Mouse (Mus musculus): ENCODE results near the gene Mark2.

Gene Mark2

DNA sequence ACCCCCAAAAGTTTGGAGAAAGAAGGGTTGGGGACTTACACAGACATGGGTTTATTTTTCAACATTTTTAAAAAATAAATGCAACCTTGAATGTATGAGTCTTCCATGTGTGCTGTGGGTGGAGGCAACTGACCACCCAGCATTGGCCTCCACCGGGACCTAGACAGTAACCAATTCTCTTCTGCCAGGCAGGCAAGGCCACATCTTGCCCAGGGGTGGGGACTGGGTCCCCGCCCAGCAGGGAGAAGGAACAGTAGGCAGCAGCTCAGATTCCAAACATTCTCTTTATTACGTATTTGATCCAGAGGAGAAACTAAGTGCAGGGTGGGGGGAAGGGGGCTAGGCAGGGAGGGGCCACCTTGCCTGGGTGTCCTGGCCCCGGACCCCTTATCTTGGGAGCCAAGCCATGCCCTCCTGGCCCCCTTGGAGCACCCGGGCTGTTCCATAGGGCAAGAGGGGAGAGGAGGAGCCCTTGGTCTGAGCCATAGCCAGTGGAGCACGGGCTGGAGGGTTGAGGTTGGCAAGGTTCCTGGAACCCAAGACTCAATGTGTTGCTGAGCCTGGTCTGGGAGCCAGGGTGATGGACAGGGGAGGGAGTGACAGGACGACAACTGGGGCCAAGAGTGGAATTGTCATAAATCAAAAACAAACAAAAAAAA, 66.4 kb downstream of the Mark2 start:
- in situ Hi-C loops (cut with MboI; ENCODE audit: low pct_unique_long_range_greater_than_20kb in 1 of 2, low sequenced_read_pairs in 2 of 2, unreplicated experiment in 1 of 2): no loop called here

DNA sequence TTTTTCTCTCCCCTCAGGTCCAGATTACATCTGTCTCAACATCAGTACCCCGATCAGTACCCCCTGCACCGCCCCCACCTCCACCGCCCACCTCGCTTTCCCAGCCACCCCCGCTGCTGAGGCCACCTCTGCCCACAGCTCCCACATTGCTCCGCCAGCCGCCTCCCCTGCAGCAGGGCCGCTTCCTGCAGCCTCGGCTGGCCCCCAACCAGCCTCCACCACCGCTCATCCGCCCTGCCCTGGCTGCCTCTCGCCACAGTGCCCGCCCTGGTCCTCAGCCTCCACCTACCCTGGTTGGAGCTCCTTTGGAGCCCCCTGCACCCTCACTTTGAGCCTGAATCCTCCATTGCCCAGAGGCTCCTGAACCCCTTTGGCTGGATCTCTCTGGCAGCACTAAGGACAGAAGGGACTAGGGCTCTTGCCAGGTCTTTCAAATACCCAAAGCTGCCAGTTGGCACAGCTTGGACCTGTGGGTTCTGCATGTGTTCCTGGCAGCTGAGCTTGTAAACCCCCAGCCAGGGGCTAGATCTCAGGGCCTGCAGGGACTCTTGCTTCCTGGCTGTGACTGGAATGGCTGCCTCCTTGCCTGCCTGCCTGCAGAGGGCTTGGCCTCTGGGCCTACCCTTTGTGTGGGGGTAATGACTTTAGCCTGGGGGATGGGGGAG, 67.2 kb downstream of the Mark2 start:
- in situ Hi-C loops (cut with MboI; ENCODE audit: low pct_unique_long_range_greater_than_20kb in 1 of 2, low sequenced_read_pairs in 2 of 2, unreplicated experiment in 1 of 2): loop anchor here (5.0 to 25.0 kb wide), 2 partner anchors 73 to 1438 kb away; partner anchors contain the start of gene Slc3a2 (in 1 of the 2)

DNA sequence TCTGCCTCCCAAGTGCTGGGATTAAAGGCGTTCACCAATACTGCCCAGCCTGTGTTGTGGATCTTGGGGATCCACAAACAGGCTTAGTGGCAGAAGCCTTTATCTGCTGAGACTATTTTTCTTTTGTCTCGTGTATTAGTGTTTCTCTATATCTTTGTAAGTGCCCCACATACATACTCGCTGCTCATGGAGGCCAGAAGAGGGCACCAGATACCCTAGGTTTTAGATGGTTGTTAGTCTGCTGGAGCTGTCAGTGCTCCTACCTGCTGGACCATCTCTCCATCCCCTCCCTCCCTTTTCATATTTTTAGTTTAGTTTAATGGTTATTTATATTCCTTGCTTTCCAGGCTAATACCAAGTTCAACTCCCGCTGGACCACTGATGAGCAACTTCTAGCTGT, 68.2 kb downstream of the Mark2 start:
- in situ Hi-C loops (cut with MboI; ENCODE audit: low pct_unique_long_range_greater_than_20kb in 1 of 2, low sequenced_read_pairs in 2 of 2, unreplicated experiment in 1 of 2): loop anchor here (5.0 to 25.0 kb wide), 2 partner anchors 74 to 1439 kb away; partner anchors contain the start of gene Slc3a2 (in 1 of the 2)

GRCm38 (mm10) chr19:7269290-7270044, 72.2 kb downstream of the Mark2 start:
- in situ Hi-C loops (cut with MboI; ENCODE audit: low pct_unique_long_range_greater_than_20kb in 1 of 2, low sequenced_read_pairs in 2 of 2, unreplicated experiment in 1 of 2): loop anchor here (5.0 to 25.0 kb wide), 2 partner anchors 78 to 1443 kb away; partner anchors contain the start of gene Slc3a2 (in 1 of the 2)

DNA sequence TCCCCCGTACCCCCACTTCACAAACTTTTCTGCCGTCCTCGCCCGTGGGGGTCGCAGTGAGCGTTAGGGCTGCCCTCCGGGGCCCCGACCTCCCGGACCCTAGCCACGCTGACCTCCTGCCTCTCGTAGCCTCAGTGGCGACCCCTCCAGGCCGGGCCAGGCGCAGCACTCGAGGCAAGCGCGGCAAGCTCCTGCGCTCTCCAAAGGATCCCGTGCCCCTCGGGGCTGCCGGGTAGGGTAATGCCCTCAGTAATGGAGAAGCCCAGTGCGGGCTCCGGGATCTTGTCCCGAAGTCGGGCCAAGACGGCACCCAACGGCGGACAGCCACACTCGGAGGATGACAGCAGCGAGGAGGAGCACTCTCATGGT, 73.0 kb downstream of the Mark2 start:
- in situ Hi-C loops (cut with MboI; ENCODE audit: low pct_unique_long_range_greater_than_20kb in 1 of 2, low sequenced_read_pairs in 2 of 2, unreplicated experiment in 1 of 2): loop anchor here in 1 of 2 experiments (25.0 kb wide), 1 partner anchor 1444 kb away; the partner anchor contains the start of gene Slc3a2

GRCm38 (mm10) chr19:7267781-7268721, 73.6 kb downstream of the Mark2 start:
- in situ Hi-C loops (cut with MboI; ENCODE audit: low pct_unique_long_range_greater_than_20kb in 1 of 2, low sequenced_read_pairs in 2 of 2, unreplicated experiment in 1 of 2): loop anchor here in 1 of 2 experiments (25.0 kb wide), 1 partner anchor 1444 kb away; the partner anchor contains the start of gene Slc3a2

GRCm38 (mm10) chr19:7267091-7267741, 74.4 kb downstream of the Mark2 start, which contains the start of gene Rcor2:
TSS of gene Rcor2 (plus strand) at chr19:7267325.
- in situ Hi-C loops (cut with MboI; ENCODE audit: low pct_unique_long_range_greater_than_20kb in 1 of 2, low sequenced_read_pairs in 2 of 2, unreplicated experiment in 1 of 2): loop anchor here in 1 of 2 experiments (25.0 kb wide), 1 partner anchor 1445 kb away; the partner anchor contains the start of gene Slc3a2

DNA sequence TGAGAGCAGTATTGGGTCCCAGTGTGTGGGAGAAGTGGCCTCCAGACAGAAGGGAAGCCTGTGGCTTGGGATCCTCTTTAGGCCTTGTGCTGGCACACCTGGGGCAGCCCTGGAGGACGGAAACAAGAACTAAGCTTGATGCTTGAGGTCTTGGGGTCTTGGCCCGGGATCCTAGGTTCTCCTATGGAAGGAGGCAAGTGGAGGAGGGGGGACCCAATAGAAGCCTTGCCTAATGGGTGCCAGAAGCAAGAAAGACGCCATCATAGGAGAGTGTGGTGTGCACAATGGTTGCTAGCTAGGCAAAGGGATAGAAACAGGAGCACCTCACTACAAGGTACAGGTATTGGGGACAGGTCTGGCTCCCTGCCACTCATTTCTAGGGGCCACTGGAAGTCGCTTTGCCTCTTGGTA, 75.2 kb downstream of the Mark2 start:
- in situ Hi-C loops (cut with MboI; ENCODE audit: low pct_unique_long_range_greater_than_20kb in 1 of 2, low sequenced_read_pairs in 2 of 2, unreplicated experiment in 1 of 2): loop anchor here in 1 of 2 experiments (25.0 kb wide), 1 partner anchor 1446 kb away; the partner anchor contains the start of gene Slc3a2

- in situ Hi-C loops (cut with MboI; ENCODE audit: low pct_unique_long_range_greater_than_20kb in 1 of 2, low sequenced_read_pairs in 2 of 2, unreplicated experiment in 1 of 2): loop anchor here in 1 of 2 experiments (25.0 kb wide), 1 partner anchor 1447 kb away; the partner anchor contains the start of gene Slc3a2
These were observed 76.0 kb downstream of the Mark2 start for GRCm38 (mm10) chr19:7265478-7266191.

DNA sequence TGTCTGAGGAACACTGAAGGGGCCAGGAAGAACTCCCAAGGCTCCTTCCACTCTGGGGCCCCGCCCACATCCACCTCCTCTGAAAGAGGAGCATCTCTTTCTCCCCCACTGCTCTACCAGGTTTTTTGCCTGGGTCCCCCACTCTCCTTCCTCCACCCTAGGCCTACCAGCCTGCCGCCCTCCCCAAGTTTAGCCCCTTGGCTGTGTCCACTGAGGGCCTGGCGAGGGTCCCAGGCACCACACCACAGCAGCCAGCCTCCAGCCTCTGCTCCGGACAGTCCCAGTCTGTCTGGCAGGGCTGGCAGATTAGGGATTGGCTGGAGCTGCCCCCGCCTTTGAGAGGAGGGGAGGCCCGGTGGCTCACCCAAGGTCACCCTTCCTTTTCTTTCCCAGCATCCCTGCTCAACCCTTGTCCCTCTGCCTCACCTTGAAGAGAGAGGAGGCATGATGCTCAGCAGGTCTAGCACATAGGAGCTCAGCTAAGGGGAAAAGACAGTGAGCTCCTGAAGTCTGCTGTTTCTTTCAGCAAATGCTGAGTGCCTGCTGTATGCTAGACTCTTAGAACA, 76.8 kb downstream of the Mark2 start:
- in situ Hi-C loops (cut with MboI; ENCODE audit: low pct_unique_long_range_greater_than_20kb in 1 of 2, low sequenced_read_pairs in 2 of 2, unreplicated experiment in 1 of 2): loop anchor here in 1 of 2 experiments (25.0 kb wide), 1 partner anchor 1447 kb away; the partner anchor contains the start of gene Slc3a2

GRCm38 (mm10) chr19:7264088-7264765, 77.4 kb downstream of the Mark2 start:
- in situ Hi-C loops (cut with MboI; ENCODE audit: low pct_unique_long_range_greater_than_20kb in 1 of 2, low sequenced_read_pairs in 2 of 2, unreplicated experiment in 1 of 2): loop anchor here in 1 of 2 experiments (25.0 kb wide), 1 partner anchor 1448 kb away; the partner anchor contains the start of gene Slc3a2

- in situ Hi-C loops (cut with MboI; ENCODE audit: low pct_unique_long_range_greater_than_20kb in 1 of 2, low sequenced_read_pairs in 2 of 2, unreplicated experiment in 1 of 2): loop anchor here in 1 of 2 experiments (25.0 kb wide), 1 partner anchor 1450 kb away; the partner anchor contains the start of gene Slc3a2
These were observed 79.1 kb downstream of the Mark2 start for GRCm38 (mm10) chr19:7262592-7262991.

- in situ Hi-C loops (cut with MboI; ENCODE audit: low pct_unique_long_range_greater_than_20kb in 1 of 2, low sequenced_read_pairs in 2 of 2, unreplicated experiment in 1 of 2): loop anchor here in 1 of 2 experiments (25.0 kb wide), 1 partner anchor 1450 kb away; the partner anchor contains the start of gene Slc3a2
These were observed 79.7 kb downstream of the Mark2 start for GRCm38 (mm10) chr19:7261964-7262363.

GRCm38 (mm10) chr19:7261476-7261875, 80.2 kb downstream of the Mark2 start:
- in situ Hi-C loops (cut with MboI; ENCODE audit: low pct_unique_long_range_greater_than_20kb in 1 of 2, low sequenced_read_pairs in 2 of 2, unreplicated experiment in 1 of 2): loop anchor here in 1 of 2 experiments (25.0 kb wide), 1 partner anchor 1451 kb away; the partner anchor contains the start of gene Slc3a2

- in situ Hi-C loops (cut with MboI; ENCODE audit: low pct_unique_long_range_greater_than_20kb in 1 of 2, low sequenced_read_pairs in 2 of 2, unreplicated experiment in 1 of 2): loop anchor here in 1 of 2 experiments (25.0 kb wide), 1 partner anchor 1454 kb away; the partner anchor contains the start of gene Slc3a2
These were observed 83.8 kb downstream of the Mark2 start for GRCm38 (mm10) chr19:7257881-7258280.

All from mouse embryonic stem cell (cell line).